Mouse (Mus musculus): ENCODE measurements around the gene Olfr109. TPM values are rescaled to one million over a fixed set of nuclear protein-coding genes. Genes with fewer than 3 reads are reported as not detected.

Olfr109 gene
- polyA plus RNA-seq (2016; fragmentation: Nextera tagmentation; extraction: Ambion mirVana) = not detected in 2 replicates

DNA sequence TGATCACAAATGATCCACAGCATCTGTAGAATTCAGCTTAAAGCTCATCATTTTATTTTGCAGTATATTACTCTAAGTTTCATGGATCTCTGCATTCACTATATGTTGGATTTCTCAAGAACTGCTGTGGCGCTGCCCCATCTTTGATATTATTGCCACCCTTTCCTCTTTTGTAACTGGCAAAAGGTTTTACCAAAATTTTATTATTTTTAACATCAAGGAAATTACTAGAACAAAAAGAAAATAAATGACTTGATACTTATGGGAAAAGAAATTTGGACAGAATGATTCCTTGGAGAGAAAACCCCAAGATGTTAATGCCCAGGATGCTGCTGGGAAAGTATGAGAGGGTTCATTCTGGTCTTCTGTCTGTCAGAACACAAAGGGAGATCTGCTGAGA lies at the start of gene Olfr109:
Gene Olfr109 (plus strand): TSS at position 301 of the 400 bp plus-strand sequence.
- WGBS = 92% methylated on average over 1 of the region's 1 CpGs
- no peak for DNase-seq (ENCODE audit: low spot score)
- H3K9me3 ChIP-seq (replicated peaks) = 0 out of 2 replicates have a peak, but pooled peaks cover 2% of the 10 kb centered on the region
- no peaks in the 10 kb centered on the region for H3K36me3 ChIP-seq
- no peaks in the 10 kb centered on the region for H3K4me1 ChIP-seq
- no peaks in the 10 kb centered on the region for H3K27me3 ChIP-seq (ENCODE audit: low read depth, poor library complexity, severe bottlenecking)
- no peak within 1 kb of the TSS for H3K27ac ChIP-seq
- H3K4me3 ChIP-seq = no peak within 1 kb of the TSS

DNA sequence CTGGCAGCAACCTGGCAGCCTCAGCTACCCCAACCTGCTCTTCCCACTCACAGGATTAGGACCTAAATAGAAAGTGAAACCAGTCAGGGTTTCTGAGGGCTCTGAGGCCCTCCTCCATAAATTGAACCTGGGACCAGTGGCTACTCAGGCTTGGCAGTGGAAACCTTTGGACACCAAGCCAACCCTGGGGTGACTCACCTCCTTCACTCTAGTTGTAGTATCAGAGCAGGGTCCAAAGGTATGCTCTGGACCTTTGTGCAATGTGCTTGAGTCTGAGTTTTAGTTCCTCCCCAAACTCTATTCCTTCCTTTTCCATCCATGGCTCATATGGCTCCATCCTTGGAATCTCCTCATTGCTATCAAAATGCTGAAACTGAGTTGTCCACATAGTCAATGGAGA lies 45.3 kb upstream of the Olfr109 start:
- Histone ChIP-seq H3K27me3 (ENCODE audit: low read depth, poor library complexity, severe bottlenecking) (no peaks in the 10 kb centered on the region), H3K4me3 (no peak overlapping the region), H3K9me3 (replicated peaks) (no peaks in the 10 kb centered on the region), H3K36me3 (no peaks in the 10 kb centered on the region), H3K4me1 (no peaks in the 10 kb centered on the region), H3K27ac (no peak overlapping the region)
- DNase-seq (ENCODE audit: low spot score) = no peak

DNA sequence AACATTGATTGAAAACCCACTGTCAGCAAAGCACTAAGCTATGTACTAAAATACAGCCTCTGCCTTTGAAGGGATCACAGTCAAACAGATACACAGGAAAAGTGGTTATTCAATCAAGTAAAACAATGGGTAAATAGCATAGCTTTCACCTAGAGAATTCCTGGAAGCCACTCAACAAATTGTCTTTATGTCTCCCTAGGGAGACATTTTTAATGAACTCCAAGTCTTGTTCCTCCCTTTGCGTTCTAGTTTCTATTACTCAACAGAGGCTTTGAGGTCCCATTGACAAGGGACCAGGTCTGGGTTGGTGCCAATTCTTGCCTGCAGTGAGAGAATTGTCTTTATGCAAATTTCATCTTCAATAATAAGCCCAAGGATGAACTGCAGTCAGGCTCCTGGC lies 13.5 kb upstream of the Olfr109 start, which contains the start of gene Olfr108:
Gene Olfr108 (plus strand): TSS at position 301 of the 400 bp plus-strand sequence.
- H3K9me3 ChIP-seq (replicated peaks) = no peaks in the 10 kb centered on the region
- WGBS = 88% methylated on average over 1 of the region's 1 CpGs
- no peak for DNase-seq (ENCODE audit: low spot score)
- no peaks in the 10 kb centered on the region for H3K4me1 ChIP-seq
- no peaks in the 10 kb centered on the region for H3K27me3 ChIP-seq (ENCODE audit: low read depth, poor library complexity, severe bottlenecking)
- H3K36me3 ChIP-seq = no peaks in the 10 kb centered on the region
- H3K4me3 ChIP-seq = no peak within 1 kb of the TSS
- no peak within 1 kb of the TSS for H3K27ac ChIP-seq

DNA sequence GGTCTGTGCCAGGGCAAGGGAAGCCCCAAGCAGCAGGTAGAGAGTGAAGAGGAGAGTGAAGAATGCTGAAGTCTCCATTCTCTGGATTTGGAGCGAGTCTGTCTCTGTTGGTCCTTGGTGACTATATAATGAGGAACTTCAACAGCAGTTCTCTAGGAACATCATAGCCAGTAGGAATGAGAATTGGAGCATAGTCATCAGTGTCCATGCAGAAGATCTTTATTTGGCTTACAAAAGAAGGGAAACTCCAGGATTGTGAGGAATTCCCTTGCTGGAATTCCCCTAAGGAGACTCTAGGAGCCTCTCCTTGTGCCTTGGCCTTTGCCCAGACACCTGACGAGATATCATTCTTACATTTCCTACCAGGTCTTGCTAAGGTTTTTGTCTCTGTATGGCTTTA lies 24.7 kb downstream of the Olfr109 start, which contains the start of gene H2-M2:
Gene H2-M2 (minus strand): TSS at position 101 of the 400 bp plus-strand sequence.
- Histone ChIP-seq H3K4me1 (no peaks in the 10 kb centered on the region), H3K27me3 (ENCODE audit: low read depth, poor library complexity, severe bottlenecking) (no peaks in the 10 kb centered on the region), H3K27ac (no peak within 1 kb of the TSS), H3K9me3 (replicated peaks) (no peaks in the 10 kb centered on the region), H3K36me3 (no peaks in the 10 kb centered on the region), H3K4me3 (no peak within 1 kb of the TSS)
- WGBS = 74% methylated on average over 2 of the region's 2 CpGs
- no peak for DNase-seq (ENCODE audit: low spot score)

DNA sequence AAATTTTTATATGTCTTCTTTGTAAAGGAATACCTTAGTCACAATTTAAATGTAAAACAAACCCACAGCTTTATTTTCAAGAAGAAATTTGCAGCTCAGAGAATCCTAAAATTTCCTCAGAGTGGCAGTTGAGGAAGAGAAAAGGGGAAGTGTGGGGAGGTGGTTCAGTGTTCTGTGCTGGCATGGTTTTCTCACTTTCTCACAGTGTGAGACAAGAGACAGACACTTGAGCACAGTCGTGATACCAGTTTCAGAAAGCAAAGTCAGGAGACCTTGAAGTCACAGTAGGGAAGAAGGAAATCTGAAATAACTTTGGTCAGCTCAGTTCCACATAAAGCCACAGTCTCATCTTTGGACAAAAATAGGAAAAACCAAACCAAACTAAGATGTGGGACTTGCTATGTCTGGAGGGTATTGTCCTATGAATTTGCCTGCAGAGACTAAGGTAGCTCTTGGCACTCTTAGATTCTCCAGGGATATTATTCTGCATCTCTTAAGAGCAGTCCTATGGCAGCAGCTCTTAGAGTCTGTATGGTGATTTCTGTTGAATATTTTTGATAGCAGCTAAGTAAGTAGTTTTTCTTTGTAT lies 33.3 kb downstream of the Olfr109 start, which contains the start of gene Olfr110:
Gene Olfr110 (plus strand): TSS at position 539 of the 589 bp plus-strand sequence.
- Histone ChIP-seq H3K27ac (no peak within 1 kb of the TSS), H3K4me1 (no peaks in the 10 kb centered on the region), H3K9me3 (replicated peaks) (no peaks in the 10 kb centered on the region), H3K4me3 (no peak within 1 kb of the TSS), H3K27me3 (ENCODE audit: low read depth, poor library complexity, severe bottlenecking) (no peaks in the 10 kb centered on the region), H3K36me3 (no peaks in the 10 kb centered on the region)
- no peak for DNase-seq (ENCODE audit: low spot score)
- 62% methylated on average over 1 of the region's 1 CpGs for WGBS

DNA sequence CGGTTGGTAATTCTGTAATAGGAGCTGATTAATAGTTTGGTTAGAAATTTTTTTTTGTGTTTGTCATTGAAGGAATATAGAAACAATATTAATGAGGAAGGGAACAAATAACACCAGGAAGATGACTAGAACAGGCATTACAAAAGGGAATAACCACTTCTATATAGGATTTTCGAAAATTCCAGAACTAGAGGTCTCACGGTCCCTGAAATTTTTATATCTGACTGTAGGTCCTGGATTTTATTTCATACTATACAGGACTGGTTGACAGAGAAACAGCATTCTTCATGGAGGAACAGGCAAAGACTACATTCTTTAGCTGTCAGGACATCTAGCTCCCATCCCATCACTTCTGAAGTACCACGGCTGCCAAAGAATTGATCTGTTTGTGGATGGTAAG lies 49.0 kb downstream of the Olfr109 start, which contains the start of gene Olfr111:
Gene Olfr111 (plus strand): TSS at position 301 of the 400 bp plus-strand sequence.
- Histone ChIP-seq H3K27me3 (ENCODE audit: low read depth, poor library complexity, severe bottlenecking) (no peaks in the 10 kb centered on the region), H3K9me3 (replicated peaks) (no peaks in the 10 kb centered on the region), H3K4me3 (no peak within 1 kb of the TSS), H3K36me3 (no peaks in the 10 kb centered on the region), H3K4me1 (no peaks in the 10 kb centered on the region), H3K27ac (no peak within 1 kb of the TSS)
- 94% methylated on average over 4 of the region's 4 CpGs for WGBS
- DNase-seq (ENCODE audit: low spot score) = no peak

Other genes starting within 250 kb of the Olfr109 start
- not detected in 2 replicates for gene Olfr95, start 245.8 kb upstream of the Olfr109 start, polyA plus RNA-seq (2016; fragmentation: Nextera tagmentation; extraction: Ambion mirVana)
- gene Olfr96, start 238.8 kb upstream of the Olfr109 start, polyA plus RNA-seq (2016; fragmentation: Nextera tagmentation; extraction: Ambion mirVana) = not detected in 2 replicates
- gene Olfr97, start 221.6 kb upstream of the Olfr109 start, polyA plus RNA-seq (2016; fragmentation: Nextera tagmentation; extraction: Ambion mirVana) = not detected in 2 replicates
- gene Olfr98, start 195.2 kb upstream of the Olfr109 start, polyA plus RNA-seq (2016; fragmentation: Nextera tagmentation; extraction: Ambion mirVana) = not detected in 2 replicates
- 0.64 and 0.74 TPM in 2 replicates for gene H2-M3, start 188.7 kb upstream of the Olfr109 start, polyA plus RNA-seq (2016; fragmentation: Nextera tagmentation; extraction: Ambion mirVana)
- not detected in 2 replicates for gene Olfr99, start 175.5 kb upstream of the Olfr109 start, polyA plus RNA-seq (2016; fragmentation: Nextera tagmentation; extraction: Ambion mirVana)
- not detected in 2 replicates for gene Olfr101, start 154.6 kb upstream of the Olfr109 start, polyA plus RNA-seq (2016; fragmentation: Nextera tagmentation; extraction: Ambion mirVana)
- gene Olfr102, start 141.9 kb upstream of the Olfr109 start, polyA plus RNA-seq (2016; fragmentation: Nextera tagmentation; extraction: Ambion mirVana) = not detected in 2 replicates
- gene Olfr103, start 119.2 kb upstream of the Olfr109 start, polyA plus RNA-seq (2016; fragmentation: Nextera tagmentation; extraction: Ambion mirVana) = not detected in 2 replicates
- not detected in 2 replicates for gene Olfr104-ps, start 99.3 kb upstream of the Olfr109 start, polyA plus RNA-seq (2016; fragmentation: Nextera tagmentation; extraction: Ambion mirVana)
- not detected in 2 replicates for gene Olfr105-ps, start 79.9 kb upstream of the Olfr109 start, polyA plus RNA-seq (2016; fragmentation: Nextera tagmentation; extraction: Ambion mirVana)
- gene Olfr106-ps, start 68.5 kb upstream of the Olfr109 start, polyA plus RNA-seq (2016; fragmentation: Nextera tagmentation; extraction: Ambion mirVana) = not detected in 2 replicates
- gene Olfr107, start 59.7 kb upstream of the Olfr109 start, polyA plus RNA-seq (2016; fragmentation: Nextera tagmentation; extraction: Ambion mirVana) = not detected in 2 replicates
- gene Olfr108, start 13.4 kb upstream of the Olfr109 start, polyA plus RNA-seq (2016; fragmentation: Nextera tagmentation; extraction: Ambion mirVana) = not detected in 2 replicates
- gene H2-M2, start 24.6 kb downstream of the Olfr109 start, polyA plus RNA-seq (2016; fragmentation: Nextera tagmentation; extraction: Ambion mirVana) = not detected in 2 replicates
- gene Olfr110, start 33.6 kb downstream of the Olfr109 start, polyA plus RNA-seq (2016; fragmentation: Nextera tagmentation; extraction: Ambion mirVana) = not detected in 2 replicates
- not detected in 2 replicates for gene Olfr111, start 49.1 kb downstream of the Olfr109 start, polyA plus RNA-seq (2016; fragmentation: Nextera tagmentation; extraction: Ambion mirVana)
- not detected in 2 replicates for gene Olfr112, start 110.5 kb downstream of the Olfr109 start, polyA plus RNA-seq (2016; fragmentation: Nextera tagmentation; extraction: Ambion mirVana)
- not detected in 2 replicates for gene Olfr113, start 118.7 kb downstream of the Olfr109 start, polyA plus RNA-seq (2016; fragmentation: Nextera tagmentation; extraction: Ambion mirVana)
- gene Olfr114, start 133.8 kb downstream of the Olfr109 start, polyA plus RNA-seq (2016; fragmentation: Nextera tagmentation; extraction: Ambion mirVana) = not detected in 2 replicates
- not detected in 2 replicates for gene Olfr115, start 168.2 kb downstream of the Olfr109 start, polyA plus RNA-seq (2016; fragmentation: Nextera tagmentation; extraction: Ambion mirVana)
- gene Olfr116, start 168.3 kb downstream of the Olfr109 start, polyA plus RNA-seq (2016; fragmentation: Nextera tagmentation; extraction: Ambion mirVana) = not detected in 2 replicates
- gene Olfr117, start 204.9 kb downstream of the Olfr109 start, polyA plus RNA-seq (2016; fragmentation: Nextera tagmentation; extraction: Ambion mirVana) = not detected in 2 replicates
- gene Olfr118, start 208.1 kb downstream of the Olfr109 start, polyA plus RNA-seq (2016; fragmentation: Nextera tagmentation; extraction: Ambion mirVana) = not detected in 2 replicates
- not detected in 2 replicates for gene Olfr119, start 237.6 kb downstream of the Olfr109 start, polyA plus RNA-seq (2016; fragmentation: Nextera tagmentation; extraction: Ambion mirVana)

Data from limb, embryonic 10.5 days (tissue).